Mouse (Mus musculus) testis, adult 2 months (tissue): ENCODE results near the gene 1110065P20Rik. TPM values are rescaled to one million over a fixed set of nuclear protein-coding genes. Genes with fewer than 3 reads are reported as not detected.
A peak's percentile ranks its signal among the peaks of the same experiment; 100 is the strongest.

ENCODE experiments used
- H3K27ac ChIP-seq: fragments of 200-500 bp; 2 replicates; pipeline ENCODE4 v1.5.1; 2012; ENCODE audit warnings: low read depth, low read length; ENCODE audit not compliant: control insufficient read depth, insufficient read depth
- H3K27me3 ChIP-seq: fragments of 200-500 bp; 2 replicates; pipeline ENCODE4 v1.6.1; 2012; ENCODE audit warnings: mild to moderate bottlenecking, low read length, moderate library complexity; ENCODE audit not compliant: control insufficient read depth, insufficient read depth
- H3K36me3 ChIP-seq: fragments of 200-500 bp; 2 replicates; pipeline ENCODE4 v1.6.1; 2012; ENCODE audit warnings: mild to moderate bottlenecking, low read length; ENCODE audit not compliant: control insufficient read depth, insufficient read depth
- H3K4me1 ChIP-seq: fragments of 200-500 bp; 2 replicates; pipeline ENCODE4 v1.6.1; 2012; ENCODE audit warnings: low read length; ENCODE audit not compliant: control insufficient read depth, insufficient read depth
- H3K4me3 ChIP-seq: fragments of 200-500 bp; 2 replicates; pipeline ENCODE4 v1.5.1; 2012; ENCODE audit warnings: low read depth, mild to moderate bottlenecking, low read length, moderate library complexity, mixed read lengths; ENCODE audit not compliant: control insufficient read depth
- CTCF ChIP-seq: fragments of 200-500 bp; IDR thresholded peaks from 2 replicates; pipeline ENCODE4 v1.5.1; 2012; ENCODE audit warnings: low read depth, mild to moderate bottlenecking, inconsistent platforms, low read length, moderate library complexity; ENCODE audit not compliant: control insufficient read depth, insufficient read depth, insufficient replicate concordance
- POLR2A ChIP-seq: fragments of 200-500 bp; IDR thresholded peaks from 2 replicates; pipeline ENCODE4 v1.6.1; 2012; ENCODE audit warnings: low read depth, mild to moderate bottlenecking, inconsistent platforms, low read length, moderate library complexity; ENCODE audit not compliant: control insufficient read depth
- polyA plus RNA-seq: library from polyadenylated mRNA; depleted of rRNA; stranded (reverse); fragments of >200 nt; gene quantifications from 2 replicates; pipeline ENCODE4 v1.2.3, GENCODE M21; 2012

1110065P20Rik gene
- polyA plus RNA-seq, 1 experiment, result 195 TPM

DNA sequence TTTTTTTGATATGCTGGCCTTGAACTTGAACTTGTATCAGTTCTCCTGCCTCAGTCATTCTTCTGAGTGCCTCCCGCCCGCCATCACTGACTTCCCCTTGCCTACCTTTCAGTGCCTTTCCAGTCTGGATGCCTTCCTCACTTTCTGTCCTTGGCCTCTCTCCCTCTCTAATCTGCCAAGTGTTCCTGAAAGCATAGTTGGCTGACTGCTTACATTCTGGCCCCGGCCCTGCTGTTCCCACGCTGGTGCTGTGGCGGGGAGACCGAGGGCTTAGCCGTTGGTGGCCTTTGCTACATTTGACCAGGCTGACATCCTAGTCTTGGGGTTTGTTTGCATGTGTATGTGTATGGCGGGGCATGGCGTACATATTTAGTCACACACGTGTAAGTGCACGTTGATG, 35.1 kb downstream of the 1110065P20Rik start:
- no peak overlapping the region for H3K4me3 ChIP-seq
- H3K36me3 ChIP-seq, result peaks cover 2% of the 10 kb centered on the region; the same call in 1 of the 2 replicates
- no peaks in the 10 kb centered on the region for H3K27me3 ChIP-seq
- TF ChIP-seq CTCF (no peak), POLR2A (no peak)
- no peaks in the 10 kb centered on the region; the same call in 1 of the 2 replicates for H3K4me1 ChIP-seq
- H3K27ac ChIP-seq, result peak overlapping the region; percentile 22; the same call in 1 of the 2 replicates

DNA sequence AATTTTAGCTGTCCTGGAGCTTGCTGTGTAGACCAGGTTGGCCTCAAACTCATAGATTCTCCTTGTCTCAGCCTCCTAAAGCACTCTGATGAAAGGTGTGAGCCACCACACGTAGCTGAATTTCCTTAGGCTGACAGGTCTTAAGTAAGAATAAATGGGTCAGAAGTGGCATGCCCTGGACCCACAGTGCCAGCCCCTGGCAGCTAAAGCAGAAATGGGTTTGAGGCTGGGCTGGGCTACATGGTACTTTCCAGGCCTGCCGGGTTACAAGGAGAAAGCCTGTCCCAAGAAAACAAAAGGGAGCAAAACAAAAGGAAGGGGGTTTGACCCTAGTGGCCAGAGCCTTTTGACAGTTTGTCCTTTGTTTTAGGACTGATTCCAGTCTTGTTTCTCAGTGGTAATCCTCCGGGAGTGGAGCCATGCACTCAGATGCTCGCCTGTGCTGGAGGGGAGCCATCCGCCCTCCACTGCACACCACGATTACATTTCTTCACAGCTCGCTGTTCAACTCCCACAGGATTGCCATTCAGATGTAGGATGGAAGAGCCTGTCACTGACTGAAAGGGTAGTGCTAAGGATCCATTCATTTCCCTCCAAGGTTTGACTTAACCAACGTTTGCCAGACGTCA, 39.5 kb downstream of the 1110065P20Rik start:
- peaks cover 2% of the 10 kb centered on the region; the same call in 1 of the 2 replicates for H3K36me3 ChIP-seq

DNA sequence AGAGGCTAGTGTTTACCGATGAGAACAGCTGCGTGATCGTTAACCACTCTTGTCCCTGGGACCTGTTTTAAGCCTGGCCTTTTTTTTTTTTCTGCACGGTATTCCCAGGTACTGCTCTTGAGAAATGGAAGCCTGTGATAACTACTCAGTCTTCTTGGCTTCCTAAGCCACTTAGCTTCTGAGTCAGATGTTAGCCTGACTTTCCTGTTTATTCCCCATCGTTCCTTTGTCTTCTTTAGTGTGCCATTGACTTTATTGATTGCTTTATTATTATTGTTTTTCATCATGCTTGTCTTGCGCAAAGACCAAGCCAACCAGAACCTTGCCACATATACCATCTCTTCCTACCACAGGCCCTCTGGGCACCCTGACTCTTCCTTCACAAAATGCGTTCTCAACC, 40.9 kb downstream of the 1110065P20Rik start:
- Histone ChIP-seq H3K36me3 (peaks cover 3% of the 10 kb centered on the region), H3K27ac (no peak overlapping the region), H3K4me1 (peaks cover 6% of the 10 kb centered on the region), H3K27me3 (no peaks in the 10 kb centered on the region), H3K4me3 (no peak overlapping the region)
- TF ChIP-seq CTCF (no peak), POLR2A (no peak)

More for the DNA sequence above, 39.5 kb downstream of the 1110065P20Rik start:
- peaks cover 6% of the 10 kb centered on the region for H3K4me1 ChIP-seq
- H3K4me3 ChIP-seq, result no peak overlapping the region
- TF ChIP-seq POLR2A (no peak), CTCF (no peak)
- no peak overlapping the region for H3K27ac ChIP-seq
- no peaks in the 10 kb centered on the region for H3K27me3 ChIP-seq

DNA sequence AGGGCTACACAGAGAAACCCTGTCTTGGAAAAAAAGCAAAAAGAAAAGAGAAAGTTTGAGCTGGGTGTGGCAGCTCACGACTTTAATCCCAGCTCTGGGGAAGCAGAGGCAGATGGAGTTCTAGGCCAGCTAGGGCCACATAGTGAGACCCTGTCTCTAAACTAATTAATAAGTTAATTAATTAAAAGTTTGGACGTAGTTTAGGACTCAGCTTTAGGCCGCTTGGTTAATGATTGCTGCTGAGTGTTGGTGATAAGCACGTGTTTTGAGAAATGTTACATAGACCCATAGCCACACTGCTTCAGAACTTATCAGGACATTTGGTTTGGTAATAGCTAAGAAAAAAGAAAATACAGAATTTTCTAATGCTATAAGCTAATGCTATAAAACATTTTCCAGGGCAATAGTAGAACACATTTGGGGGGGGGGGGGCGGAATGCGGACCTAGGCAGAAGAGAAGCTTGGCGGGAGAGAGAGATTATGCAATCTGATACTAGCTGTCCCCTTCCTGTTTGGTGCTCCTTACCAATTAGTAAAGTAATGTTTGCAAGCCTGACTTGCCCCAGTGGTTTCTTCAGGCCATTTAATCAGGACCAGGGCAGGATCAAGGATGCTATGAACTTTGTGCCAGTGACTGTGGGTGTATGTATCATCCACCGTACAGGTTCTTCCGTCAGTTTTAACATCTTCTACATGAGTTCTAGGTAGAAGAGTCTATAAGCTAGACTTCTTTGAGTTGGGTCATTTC, 41.7 kb downstream of the 1110065P20Rik start:
- H3K27me3 ChIP-seq, result no peaks in the 10 kb centered on the region
- H3K4me1 ChIP-seq, result peaks cover 6% of the 10 kb centered on the region
- no peak for TF ChIP-seq CTCF
- no peak for TF ChIP-seq POLR2A
- H3K4me3 ChIP-seq, result no peak overlapping the region
- peaks cover 4% of the 10 kb centered on the region for H3K36me3 ChIP-seq
- H3K27ac ChIP-seq, result no peak overlapping the region

DNA sequence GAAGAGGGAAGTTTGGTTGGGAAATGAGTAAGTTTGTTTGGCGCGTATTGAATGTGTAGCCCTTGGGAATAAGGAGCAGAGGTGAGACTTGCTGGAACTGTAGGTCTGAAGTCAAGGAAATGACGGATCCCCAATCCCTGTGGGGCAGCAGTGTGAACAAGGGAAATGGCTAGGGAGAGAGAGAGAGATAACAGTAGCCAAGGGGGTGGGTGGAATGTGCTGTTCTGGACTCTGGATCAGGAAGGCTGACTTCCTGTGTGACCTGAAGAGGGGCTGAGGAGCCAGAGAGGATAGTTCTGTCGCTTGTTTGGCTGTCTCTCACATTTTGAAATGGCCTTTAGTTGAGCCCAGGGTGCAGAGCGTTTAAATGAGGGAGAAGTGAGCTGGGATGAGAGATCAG, 42.5 kb downstream of the 1110065P20Rik start:
- peaks cover 6% of the 10 kb centered on the region for H3K4me1 ChIP-seq
- H3K4me3 ChIP-seq, result peak overlapping the region; percentile 29; the same call in 1 of the 2 replicates
- TF ChIP-seq POLR2A (no peak), CTCF (no peak)
- peaks cover 4% of the 10 kb centered on the region for H3K36me3 ChIP-seq
- H3K27me3 ChIP-seq, result no peaks in the 10 kb centered on the region
- no peak overlapping the region for H3K27ac ChIP-seq

DNA sequence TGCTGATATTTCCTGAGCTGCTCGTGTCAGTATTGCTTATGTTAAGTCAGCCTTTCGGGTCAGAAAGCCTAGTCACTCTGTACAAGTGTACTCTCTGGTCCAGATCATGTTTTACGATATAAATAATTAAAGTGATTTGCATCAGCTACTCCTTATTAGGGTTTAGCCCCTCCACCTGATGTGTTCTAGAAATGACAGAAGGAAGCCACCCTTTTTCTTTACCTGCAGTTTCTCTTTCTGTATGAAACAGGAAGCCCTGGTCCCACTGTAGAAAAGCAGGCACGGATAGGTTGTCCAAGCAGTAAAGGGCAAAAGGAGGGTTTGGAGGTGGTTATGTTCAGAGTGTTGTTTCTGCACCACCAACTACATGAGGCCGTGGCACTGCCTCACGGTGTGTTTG, 47.6 kb downstream of the 1110065P20Rik start:
- Histone ChIP-seq H3K36me3 (peaks cover 4% of the 10 kb centered on the region), H3K27me3 (no peaks in the 10 kb centered on the region), H3K27ac (no peak overlapping the region), H3K4me1 (peaks cover 3% of the 10 kb centered on the region), H3K4me3 (peak overlapping the region; percentile 92)
- TF ChIP-seq POLR2A, result no peak
- TF ChIP-seq CTCF, result no peak
